Comparison of ENCODE assay signal across 8 mouse cellular contexts in genomic region chr5:130858148-130858547, GRCm38 (mm10).
DNase-seq lines count a peak whose midpoint lies in the region; ATAC-seq and TF ChIP-seq lines count a peak whose summit lies in the region.

No protein-coding gene starts in this region.

- 29% methylated on average over 8 of the region's 8 CpGs for WGBS in kidney, embryonic 14.5 days

- no peak overlapping the region for H3K9ac ChIP-seq in kidney, embryonic 14.5 days (ENCODE audit: low read depth, low read length)

- peak; percentile 84 for TF ChIP-seq CTCF in cortical plate, adult 2 months (IDR thresholded peaks at IDR 0.05; ENCODE audit: extremely low read depth, insufficient read depth, low read length)

- ATAC-seq in kidney, embryonic 14.5 days (ENCODE audit: low FRiP score, low TSS enrichment): peak; percentile 44; the same call in 1 of the 2 replicates

- no peaks in the 10 kb centered on the region for H3K36me3 ChIP-seq in kidney, embryonic 14.5 days (ENCODE audit: control insufficient read depth, insufficient read depth, low read length)

- no peak for TF ChIP-seq POLR2A in cortical plate, adult 2 months (IDR thresholded peaks at IDR 0.05; ENCODE audit: extremely low read depth, insufficient read depth, low read length)

- peak; percentile 10 for DNase-seq in gastrocnemius, adult 18-20 months (ENCODE audit: low spot score)
- DNase-seq in gastrocnemius, adult 8-10 months (ENCODE audit: low spot score in 2 of 2): no peak
- DNase-seq in thymus, postnatal 4 days: peak; percentile 30
- DNase-seq in thymus, postnatal 10 days (ENCODE audit: low spot score in 2 of 2): no peak
- DNase-seq in lung, postnatal 10 days: peak; percentile 45
- no peak for DNase-seq in T-cell, adult 2 months (ENCODE audit: low spot score)

- H3K9me3 ChIP-seq in kidney, embryonic 14.5 days (ENCODE audit: control insufficient read depth, low read length): no peaks in the 10 kb centered on the region

- H3K4me1 ChIP-seq in cortical plate, adult 2 months (ENCODE audit: control insufficient read depth, insufficient read depth, low read length): peaks cover 3% of the 10 kb centered on the region; the same call in 1 of the 2 replicates
- H3K4me1 ChIP-seq in kidney, embryonic 14.5 days (ENCODE audit: control insufficient read depth, insufficient read depth, low read length): no peaks in the 10 kb centered on the region

- H3K4me2 ChIP-seq in kidney, embryonic 14.5 days (replicated peaks; ENCODE audit: low read depth, low read length): no peak overlapping the region

- H3K27ac ChIP-seq in cortical plate, adult 2 months (ENCODE audit: insufficient read depth, low read length): no peak overlapping the region
- no peak overlapping the region for H3K27ac ChIP-seq in kidney, embryonic 14.5 days (ENCODE audit: low read depth, low read length)

- H3K27me3 ChIP-seq in kidney, embryonic 14.5 days (ENCODE audit: control insufficient read depth, insufficient read depth, low read length): no peaks in the 10 kb centered on the region

- no peak overlapping the region for H3K4me3 ChIP-seq in cortical plate, adult 2 months (ENCODE audit: insufficient read depth, low read length)
- no peak overlapping the region for H3K4me3 ChIP-seq in kidney, embryonic 14.5 days (ENCODE audit: low read length)

Comparison
In these comparisons a context has a peak if more than half of its experiments do, and no peak if none do; other contexts are left out.
1. DNase-seq: peak in gastrocnemius, adult 18-20 months (single experiment), thymus, postnatal 4 days (single experiment) and lung, postnatal 10 days (single experiment); none in gastrocnemius, adult 8-10 months (0 of 2), thymus, postnatal 10 days (0 of 2) and T-cell, adult 2 months (single experiment).